Mouse (Mus musculus) myocyte (in vitro differentiated cells): ENCODE measurements around the gene Gm20696. TPM values are rescaled to one million over a fixed set of nuclear protein-coding genes. Genes with fewer than 3 reads are reported as not detected.

Experiments
- H3K27me3 ChIP-seq: one replicate; pipeline ENCODE4 v1.6.1; 2011; ENCODE audit not compliant: control insufficient read depth, insufficient read depth, insufficient read length
- H3K36me3 ChIP-seq: one replicate; pipeline ENCODE4 v1.6.1; 2011; ENCODE audit not compliant: control insufficient read depth, insufficient read depth
- H3K4me2 ChIP-seq: one replicate; pipeline ENCODE4 v1.6.1; 2011; ENCODE audit warnings: low read depth, control low read depth
- H3K4me3 ChIP-seq: one replicate; pipeline ENCODE4 v1.5.1; 2011; ENCODE audit warnings: mild to moderate bottlenecking, control low read depth, moderate library complexity
- H3K79me2 ChIP-seq: one replicate; pipeline ENCODE4 v1.6.1; 2011; ENCODE audit not compliant: control insufficient read depth, insufficient read depth
- H3ac ChIP-seq: one replicate; pipeline ENCODE4 v1.6.1; 2011; ENCODE audit not compliant: control insufficient read depth, insufficient read length
- CEBPB ChIP-seq: IDR thresholded peaks from 2 replicates; pipeline ENCODE4 v1.6.1; 2011; ENCODE audit warnings: mild to moderate bottlenecking, moderate library complexity; ENCODE audit not compliant: poor library complexity, insufficient read depth, severe bottlenecking
- E2F4 ChIP-seq: IDR thresholded peaks from one replicate; pipeline ENCODE4 v1.6.1; 2011; ENCODE audit warnings: mild to moderate bottlenecking, control low read depth, moderate library complexity; ENCODE audit not compliant: insufficient read depth
- MAX ChIP-seq: IDR thresholded peaks from one replicate; pipeline ENCODE4 v1.6.1; 2011; ENCODE audit warnings: low read depth, mild to moderate bottlenecking, control low read depth
- MYOD1 ChIP-seq, 3 experiments: IDR thresholded peaks; one replicate each; pipeline ENCODE4 v1.6.1; 2011; ENCODE audit warnings: control low read depth in 2 of 3, low read depth in 2 of 3, mild to moderate bottlenecking in 2 of 3, moderate library complexity in 1 of 3; ENCODE audit not compliant: insufficient read length in 2 of 3, control insufficient read depth in 1 of 3
- MYOG ChIP-seq, 3 experiments: IDR thresholded peaks; one replicate each; pipeline ENCODE4 v1.6.1; 2011; ENCODE audit warnings: control low read depth in 2 of 3, low read depth in 2 of 3, mild to moderate bottlenecking in 2 of 3; ENCODE audit not compliant: insufficient read length in 2 of 3, control insufficient read depth in 1 of 3, insufficient read depth in 1 of 3
- POLR2A ChIP-seq: IDR thresholded peaks from one replicate; pipeline ENCODE4 v1.6.1; 2011; ENCODE audit warnings: low read depth, mild to moderate bottlenecking, control low read depth, moderate library complexity; ENCODE audit not compliant: insufficient read length
- POLR2AphosphoS2 ChIP-seq: IDR thresholded peaks from one replicate; pipeline ENCODE4 v1.6.1; 2011; ENCODE audit warnings: low read depth, control low read depth; ENCODE audit not compliant: insufficient read length
- REST ChIP-seq: IDR thresholded peaks from one replicate; pipeline ENCODE4 v1.6.1; 2011; ENCODE audit warnings: mild to moderate bottlenecking, control low read depth, moderate library complexity; ENCODE audit not compliant: insufficient read depth, insufficient read length
- SRF ChIP-seq: IDR thresholded peaks from one replicate; pipeline ENCODE4 v1.6.1; 2011; ENCODE audit warnings: low read depth; ENCODE audit not compliant: control insufficient read depth, insufficient read length
- TCF12 ChIP-seq: IDR thresholded peaks from one replicate; pipeline ENCODE4 v1.6.1; 2011; ENCODE audit warnings: mild to moderate bottlenecking, control low read depth; ENCODE audit not compliant: poor library complexity, insufficient read depth, severe bottlenecking
- TCF3 ChIP-seq: IDR thresholded peaks from one replicate; pipeline ENCODE4 v1.6.1; 2011; ENCODE audit warnings: low read depth, control low read depth; ENCODE audit not compliant: insufficient read length
- USF1 ChIP-seq: IDR thresholded peaks from one replicate; pipeline ENCODE4 v1.6.1; 2011; ENCODE audit warnings: low read depth, mild to moderate bottlenecking, control low read depth, moderate library complexity
- polyA plus RNA-seq: library from polyadenylated mRNA; unstranded; fragments of >200 nt; fragmentation: generic; extraction: Trizol; gene quantifications from one replicate; pipeline ENCODE4 v1.2.1, GENCODE M21; 2012; ENCODE audit warnings: missing spikeins

Gene Gm20696
- polyA plus RNA-seq, 1 experiment, result 0.13 TPM

DNA sequence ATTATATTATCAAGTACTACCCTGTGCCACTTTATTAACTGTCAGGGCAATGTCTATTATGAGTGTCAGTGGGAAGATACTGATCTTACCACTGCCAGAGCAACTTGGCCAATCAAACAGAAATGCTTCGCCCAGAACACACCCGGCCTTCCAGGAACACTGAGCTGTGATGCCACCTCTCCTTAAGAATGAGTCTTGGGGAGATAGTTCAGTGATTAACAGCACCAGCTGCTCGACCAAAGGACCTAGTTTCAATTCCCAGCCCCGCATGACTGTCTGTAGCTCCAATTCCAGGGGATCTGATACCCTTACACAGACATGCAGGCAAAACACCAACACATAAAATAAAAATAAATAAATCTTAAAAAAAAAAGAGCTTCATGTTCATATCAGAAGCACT is 207.8 kb downstream of the Gm20696 start:
- H3K36me3 ChIP-seq, result no peaks in the 10 kb centered on the region

GRCm38 (mm10) chr6:99453763-99454520 is 212.7 kb downstream of the Gm20696 start:
- H3K4me2 ChIP-seq, result no peak overlapping the region
- no peaks in the 10 kb centered on the region for H3K36me3 ChIP-seq
- no peaks in the 10 kb centered on the region for H3K79me2 ChIP-seq
- no peak overlapping the region for H3ac ChIP-seq
- H3K4me3 ChIP-seq, result no peak overlapping the region
- TF ChIP-seq SRF (no peak), MYOD1 (IDR thresholded peaks at IDR 0.05; ENCODE audit: control insufficient read depth in 1 of 3, insufficient read length in 2 of 3, low read depth in 2 of 3) (no peak), TCF12 (no peak), CEBPB (no peak), MYOG (IDR thresholded peaks at IDR 0.05; ENCODE audit: control insufficient read depth in 1 of 3, insufficient read depth in 1 of 3, insufficient read length in 2 of 3, low read depth in 2 of 3) (no peak), POLR2AphosphoS2 (no peak), TCF3 (no peak), POLR2A (no peak), MAX (no peak), E2F4 (no peak), REST (no peak), USF1 (no peak)
- no peaks in the 10 kb centered on the region for H3K27me3 ChIP-seq

More for the DNA sequence above, 207.8 kb downstream of the Gm20696 start:
- H3K4me3 ChIP-seq, result no peak overlapping the region
- TF ChIP-seq POLR2A, result no peak
- TF ChIP-seq CEBPB, result no peak
- TF ChIP-seq MYOG (IDR thresholded peaks at IDR 0.05; ENCODE audit: control insufficient read depth in 1 of 3, insufficient read depth in 1 of 3, insufficient read length in 2 of 3, low read depth in 2 of 3), result peak in 2 of 3 experiments; percentile 22 to 28
- TF ChIP-seq SRF, result no peak
- TF ChIP-seq REST, result no peak
- no peak for TF ChIP-seq TCF3
- TF ChIP-seq POLR2AphosphoS2, result no peak
- peak; percentile 6 for TF ChIP-seq TCF12
- TF ChIP-seq MAX, result no peak
- no peak for TF ChIP-seq E2F4
- TF ChIP-seq MYOD1 (IDR thresholded peaks at IDR 0.05; ENCODE audit: control insufficient read depth in 1 of 3, insufficient read length in 2 of 3, low read depth in 2 of 3), result peak; percentile 52 to 86 (median 75)
- TF ChIP-seq USF1, result no peak
- H3ac ChIP-seq, result no peak overlapping the region
- H3K4me2 ChIP-seq, result peak overlapping the region; percentile 4
- no peaks in the 10 kb centered on the region for H3K79me2 ChIP-seq
- H3K27me3 ChIP-seq, result no peaks in the 10 kb centered on the region

- TF ChIP-seq TCF12 (no peak), MAX (no peak), USF1 (no peak), TCF3 (no peak), CEBPB (no peak), E2F4 (no peak), MYOG (IDR thresholded peaks at IDR 0.05; ENCODE audit: control insufficient read depth in 1 of 3, insufficient read depth in 1 of 3, insufficient read length in 2 of 3, low read depth in 2 of 3) (no peak), SRF (no peak), POLR2A (no peak), MYOD1 (IDR thresholded peaks at IDR 0.05; ENCODE audit: control insufficient read depth in 1 of 3, insufficient read length in 2 of 3, low read depth in 2 of 3) (no peak), REST (no peak), POLR2AphosphoS2 (no peak)
- H3ac ChIP-seq, result no peak overlapping the region
- no peaks in the 10 kb centered on the region for H3K36me3 ChIP-seq
- no peaks in the 10 kb centered on the region for H3K27me3 ChIP-seq
- H3K4me2 ChIP-seq, result no peak overlapping the region
- H3K79me2 ChIP-seq, result no peaks in the 10 kb centered on the region
- H3K4me3 ChIP-seq, result no peak overlapping the region
Measured at GRCm38 (mm10) chr6:99452638-99453185, 213.9 kb downstream of the Gm20696 start.

- H3K4me2 ChIP-seq, result no peak overlapping the region
- TF ChIP-seq MYOG (IDR thresholded peaks at IDR 0.05; ENCODE audit: control insufficient read depth in 1 of 3, insufficient read depth in 1 of 3, insufficient read length in 2 of 3, low read depth in 2 of 3) (no peak), REST (no peak), POLR2AphosphoS2 (no peak), SRF (no peak), TCF3 (no peak), POLR2A (no peak), E2F4 (no peak), USF1 (no peak), MYOD1 (IDR thresholded peaks at IDR 0.05; ENCODE audit: control insufficient read depth in 1 of 3, insufficient read length in 2 of 3, low read depth in 2 of 3) (no peak), CEBPB (no peak), TCF12 (no peak), MAX (no peak)
Measured at GRCm38 (mm10) chr6:99451479-99451878, 215.1 kb downstream of the Gm20696 start.

More at GRCm38 (mm10) chr6:99451479-99451878, 215.1 kb downstream of the Gm20696 start:
- H3ac ChIP-seq, result no peak overlapping the region
- no peaks in the 10 kb centered on the region for H3K27me3 ChIP-seq
- no peaks in the 10 kb centered on the region for H3K36me3 ChIP-seq
- H3K4me3 ChIP-seq, result no peak overlapping the region
- H3K79me2 ChIP-seq, result no peaks in the 10 kb centered on the region
